ENCODE assay signal across 14 mouse cellular contexts in genomic region chr6:36690941-36691340, GRCm38 (mm10).
"Had no signal": no experiment of that assay in that cellular context is flagged by ENCODE, and none has a peak within 500 bp of the region (broad histone marks: within the 10 kb centered on the region; RNA-seq: fewer than 3 reads in every experiment).

No protein-coding gene starts in this region.

- H3K27me3 ChIP-seq: heart, embryonic 13.5 days; heart, embryonic 15.5 days; hindbrain, embryonic 13.5 days; hindbrain, embryonic 15.5 days; kidney, embryonic 15.5 days; limb, embryonic 13.5 days; limb, embryonic 15.5 days; liver, embryonic 12.5 days had no signal

- H3K9me3 ChIP-seq: heart, embryonic 13.5 days; heart, embryonic 15.5 days; hindbrain, embryonic 13.5 days; hindbrain, embryonic 15.5 days; kidney, embryonic 15.5 days; limb, embryonic 13.5 days; limb, embryonic 15.5 days; liver, embryonic 12.5 days had no signal

- H3K27ac ChIP-seq: gastrocnemius, adult 2 months; heart, adult 2 months; heart, embryonic 13.5 days; heart, embryonic 15.5 days; hindbrain, embryonic 13.5 days; hindbrain, embryonic 15.5 days; hindbrain, postnatal 0 days; kidney, embryonic 15.5 days; kidney, postnatal 0 days; limb, embryonic 13.5 days; limb, embryonic 15.5 days; liver, embryonic 12.5 days; liver, embryonic 14.5 days had no signal

- H3K4me2 ChIP-seq: heart, embryonic 11.5 days; heart, embryonic 13.5 days; heart, embryonic 15.5 days; hindbrain, embryonic 13.5 days; hindbrain, embryonic 15.5 days; kidney, embryonic 15.5 days; limb, embryonic 13.5 days; limb, embryonic 15.5 days; liver, embryonic 12.5 days had no signal

- H3K36me3 ChIP-seq: heart, embryonic 13.5 days; heart, embryonic 15.5 days; hindbrain, embryonic 13.5 days; hindbrain, embryonic 15.5 days; kidney, embryonic 15.5 days; limb, embryonic 13.5 days; limb, embryonic 15.5 days; liver, embryonic 12.5 days had no signal

- H3K4me1 ChIP-seq: heart, embryonic 15.5 days; hindbrain, embryonic 13.5 days; liver, embryonic 12.5 days had no signal

- ATAC-seq: liver, embryonic 12.5 days had no signal

- H3K4me3 ChIP-seq: gastrocnemius, adult 2 months; heart, adult 2 months; heart, embryonic 13.5 days; heart, embryonic 15.5 days; hindbrain, embryonic 13.5 days; hindbrain, embryonic 15.5 days; kidney, embryonic 15.5 days; limb, embryonic 13.5 days; limb, embryonic 15.5 days; liver, embryonic 12.5 days had no signal

- H3K9ac ChIP-seq: heart, embryonic 13.5 days; heart, embryonic 15.5 days; hindbrain, embryonic 13.5 days; hindbrain, embryonic 15.5 days; kidney, embryonic 15.5 days; limb, embryonic 13.5 days; limb, embryonic 15.5 days; liver, embryonic 12.5 days; liver, embryonic 14.5 days had no signal
